Mouse (Mus musculus): ENCODE results near the gene Spag9. TPM values are rescaled to one million over a fixed set of nuclear protein-coding genes. Genes with fewer than 3 reads are reported as not detected.
"Not testable (repeated sequence)": the region's sequence is repeated elsewhere in the genome, so short reads cannot be mapped to it uniquely, and the experiment has no call there.

The Spag9 gene
- polyA plus RNA-seq, 1 experiment from 2014 or later = 71.1 TPM

DNA sequence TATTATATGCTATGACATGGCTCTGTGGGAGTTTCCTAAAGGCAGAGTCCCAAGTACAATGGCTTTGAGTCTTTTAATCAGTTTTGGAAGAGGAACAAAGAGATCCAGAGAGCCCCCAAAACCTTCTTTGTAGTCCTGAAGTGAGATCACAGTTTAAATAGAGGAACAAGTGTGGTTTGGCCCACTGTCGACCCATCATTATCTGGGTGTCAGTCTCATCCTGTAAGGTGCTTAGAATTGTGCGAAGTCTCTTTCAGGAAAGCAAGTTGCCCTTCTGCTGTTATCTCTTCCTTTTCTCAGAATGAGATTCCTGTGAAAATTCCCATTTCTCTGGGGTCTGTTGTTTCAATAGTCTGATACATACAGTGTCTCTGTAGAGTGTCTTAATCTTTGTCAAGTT is 74.6 kb downstream of the Spag9 start:
- Histone ChIP-seq H3K4me2 (no peak overlapping the region), H3K9me3 (replicated peaks) (no peaks in the 10 kb centered on the region), H3K27me3 (replicated peaks) (no peaks in the 10 kb centered on the region), H3K4me3 (replicated peaks) (no peak overlapping the region), H3K4me1 (no peaks in the 10 kb centered on the region), H3K9ac (replicated peaks) (no peak overlapping the region), H3K27ac (replicated peaks) (no peak overlapping the region), H3K36me3 (peaks cover 39% of the 10 kb centered on the region)
- WGBS = 71% methylated on average over 2 of the region's 2 CpGs
- ATAC-seq (ENCODE audit: low FRiP score) = no peak

DNA sequence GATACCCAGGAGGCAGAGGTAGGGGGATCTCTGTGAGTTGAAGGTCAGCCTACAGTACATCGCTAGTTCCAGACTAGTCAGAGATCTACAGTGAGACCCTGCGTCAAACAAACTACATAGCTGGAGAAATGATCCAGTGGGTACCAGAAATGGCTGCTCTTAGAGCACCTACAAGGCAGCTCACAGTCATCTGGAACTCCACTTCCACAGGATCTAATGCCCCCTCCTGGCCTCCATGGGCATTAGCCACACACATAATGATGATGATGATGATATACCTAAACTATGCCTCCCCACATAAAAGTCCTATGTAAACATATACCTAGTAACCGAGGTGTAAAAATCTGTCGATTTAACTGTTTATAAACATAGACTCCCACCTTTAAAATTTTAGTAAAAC is 77.4 kb downstream of the Spag9 start:
- H3K9ac ChIP-seq (replicated peaks) = no peak overlapping the region
- H3K4me2 ChIP-seq = no peak overlapping the region
- ATAC-seq (ENCODE audit: low FRiP score) = no peak
- H3K36me3 ChIP-seq = peaks cover 35% of the 10 kb centered on the region
- no peaks in the 10 kb centered on the region for H3K9me3 ChIP-seq (replicated peaks)
- H3K27me3 ChIP-seq (replicated peaks) = no peaks in the 10 kb centered on the region
- WGBS = 92% methylated on average over 4 of the region's 4 CpGs
- H3K4me3 ChIP-seq (replicated peaks) = no peak overlapping the region
- no peaks in the 10 kb centered on the region for H3K4me1 ChIP-seq
- H3K27ac ChIP-seq (replicated peaks) = no peak overlapping the region

DNA sequence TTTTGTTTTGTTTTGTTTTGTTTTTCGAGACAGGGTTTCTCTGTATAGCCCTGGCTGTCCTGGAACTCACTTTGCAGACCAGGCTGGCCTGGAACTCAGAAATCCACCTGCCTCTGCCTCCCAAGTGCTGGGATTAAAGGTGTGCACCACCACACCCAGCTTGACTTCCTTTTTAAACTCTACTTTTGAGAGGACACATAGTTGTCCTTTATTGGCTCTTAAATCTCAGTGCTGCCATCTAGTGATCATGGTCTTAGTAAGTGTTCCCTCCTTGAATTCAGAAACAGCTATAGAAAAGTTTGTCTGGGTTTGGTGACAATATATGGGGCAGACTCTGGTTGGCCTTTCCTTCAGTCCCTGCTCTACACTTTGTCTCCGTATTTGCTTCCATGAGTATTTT is 91.1 kb downstream of the Spag9 start:
- H3K36me3 ChIP-seq = peaks cover 73% of the 10 kb centered on the region
- not testable (repeated sequence) for H3K9me3 ChIP-seq (replicated peaks)
- 88% methylated on average over 2 of the region's 2 CpGs for WGBS

DNA sequence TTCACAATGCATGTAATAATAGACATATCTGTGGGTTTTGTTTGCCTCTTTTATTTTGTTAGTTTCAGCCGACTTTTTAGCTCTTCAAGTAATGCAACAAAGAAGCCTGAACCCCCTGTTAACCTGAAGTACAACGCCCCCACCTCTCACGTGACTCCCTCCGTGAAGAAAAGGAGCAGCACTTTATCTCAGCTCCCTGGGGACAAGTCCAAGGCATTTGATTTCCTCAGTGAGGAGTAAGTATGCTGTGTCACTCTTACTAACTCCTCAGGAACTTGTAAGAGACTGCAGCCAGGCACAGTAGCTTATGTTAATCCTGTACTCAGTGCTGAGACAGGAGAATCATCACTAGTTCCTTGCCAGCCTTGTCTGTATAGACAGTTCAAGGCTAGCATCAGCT is 94.6 kb downstream of the Spag9 start:
- no peaks in the 10 kb centered on the region for H3K27me3 ChIP-seq (replicated peaks)
- H3K9ac ChIP-seq (replicated peaks) = no peak overlapping the region
- WGBS = 87% methylated on average over 4 of the region's 4 CpGs
- ATAC-seq (ENCODE audit: low FRiP score) = no peak
- H3K9me3 ChIP-seq (replicated peaks) = no peaks in the 10 kb centered on the region
- no peak overlapping the region for H3K4me2 ChIP-seq
- no peak overlapping the region for H3K27ac ChIP-seq (replicated peaks)
- H3K4me1 ChIP-seq = no peaks in the 10 kb centered on the region
- no peak overlapping the region for H3K4me3 ChIP-seq (replicated peaks)
- H3K36me3 ChIP-seq = peaks cover 73% of the 10 kb centered on the region

More for the DNA sequence above, 91.1 kb downstream of the Spag9 start:
- H3K9ac ChIP-seq (replicated peaks); H3K4me2 ChIP-seq; H3K27me3 ChIP-seq (replicated peaks); H3K4me1 ChIP-seq; ATAC-seq (ENCODE audit: low FRiP score); H3K4me3 ChIP-seq (replicated peaks); H3K27ac ChIP-seq (replicated peaks): not testable (repeated sequence)

DNA sequence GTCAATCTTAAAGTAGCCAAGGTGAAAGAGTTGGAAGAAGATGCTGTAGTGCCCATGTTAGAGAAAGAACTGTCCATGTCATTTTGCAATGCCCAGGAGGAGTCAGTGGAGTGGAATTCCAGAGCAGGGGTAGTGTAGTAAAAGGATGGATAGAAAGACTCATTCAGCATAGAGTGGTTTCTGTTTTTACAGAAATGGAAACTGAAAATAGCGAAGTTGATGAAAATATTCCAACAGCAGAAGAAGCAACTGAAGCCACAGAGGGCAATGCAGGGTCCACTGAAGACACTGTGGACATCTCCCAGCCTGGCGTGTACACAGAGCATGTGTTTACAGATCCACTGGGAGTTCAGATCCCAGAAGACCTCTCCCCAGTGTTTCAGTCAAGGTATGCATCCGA is 101.6 kb downstream of the Spag9 start:
- H3K9ac ChIP-seq (replicated peaks) = no peak overlapping the region
- ATAC-seq (ENCODE audit: low FRiP score) = no peak
- H3K4me3 ChIP-seq (replicated peaks) = no peak overlapping the region
- no peak overlapping the region for H3K27ac ChIP-seq (replicated peaks)
- no peak overlapping the region for H3K4me2 ChIP-seq
- no peaks in the 10 kb centered on the region for H3K9me3 ChIP-seq (replicated peaks)
- H3K36me3 ChIP-seq = peaks cover 75% of the 10 kb centered on the region
- H3K4me1 ChIP-seq = no peaks in the 10 kb centered on the region
- WGBS = 96% methylated on average over 3 of the region's 3 CpGs
- H3K27me3 ChIP-seq (replicated peaks) = no peaks in the 10 kb centered on the region

DNA sequence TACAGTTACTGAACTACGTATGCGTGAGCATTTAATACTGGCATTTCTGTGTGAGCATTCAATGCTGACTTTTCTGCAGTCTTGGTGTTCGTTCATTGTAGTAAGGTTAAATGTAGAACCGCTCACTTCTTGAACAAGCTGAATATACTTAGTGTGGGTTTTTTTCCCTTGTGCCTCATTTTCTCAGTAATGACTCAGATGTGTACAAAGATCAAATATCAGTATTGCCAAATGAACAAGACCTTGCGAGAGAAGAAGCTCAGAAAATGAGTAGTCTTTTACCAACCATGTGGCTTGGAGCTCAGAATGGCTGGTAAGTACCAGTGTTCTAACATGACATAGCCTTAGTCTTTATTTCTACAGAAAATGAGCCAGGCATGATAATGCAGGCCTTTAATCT is 102.9 kb downstream of the Spag9 start:
- Histone ChIP-seq H3K9me3 (replicated peaks) (no peaks in the 10 kb centered on the region), H3K27me3 (replicated peaks) (no peaks in the 10 kb centered on the region), H3K4me3 (replicated peaks) (no peak overlapping the region), H3K36me3 (peaks cover 73% of the 10 kb centered on the region), H3K4me2 (no peak overlapping the region), H3K9ac (replicated peaks) (no peak overlapping the region), H3K4me1 (no peaks in the 10 kb centered on the region), H3K27ac (replicated peaks) (no peak overlapping the region)
- ATAC-seq (ENCODE audit: low FRiP score) = no peak
- 92% methylated on average over 5 of the region's 5 CpGs for WGBS

DNA sequence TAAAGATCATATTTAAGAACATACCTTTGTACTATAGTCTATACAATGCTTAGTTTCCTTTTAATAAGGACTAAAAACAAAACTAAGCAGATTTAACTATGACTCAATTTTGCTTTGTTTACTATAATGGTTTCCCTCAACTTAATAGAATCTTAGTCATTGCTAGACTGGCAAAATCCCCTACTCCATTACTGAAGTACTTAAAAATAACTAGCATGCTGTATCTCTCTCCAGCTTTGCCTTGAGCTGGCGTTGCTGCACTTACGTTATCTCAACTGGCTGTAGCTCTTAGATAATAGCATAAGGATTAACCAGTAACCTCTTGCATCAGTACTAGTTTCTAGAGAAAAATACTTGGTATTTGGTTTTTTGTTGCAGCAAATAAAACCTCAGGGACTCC is 117.9 kb downstream of the Spag9 start:
- Histone ChIP-seq H3K27ac (replicated peaks) (no peak overlapping the region), H3K36me3 (peaks cover 61% of the 10 kb centered on the region), H3K9ac (replicated peaks) (no peak overlapping the region), H3K4me1 (no peaks in the 10 kb centered on the region), H3K27me3 (replicated peaks) (no peaks in the 10 kb centered on the region), H3K4me3 (replicated peaks) (no peak overlapping the region), H3K4me2 (no peak overlapping the region), H3K9me3 (replicated peaks) (no peaks in the 10 kb centered on the region)
- no peak for ATAC-seq (ENCODE audit: low FRiP score)
- WGBS = 85% methylated on average over 2 of the region's 2 CpGs

DNA sequence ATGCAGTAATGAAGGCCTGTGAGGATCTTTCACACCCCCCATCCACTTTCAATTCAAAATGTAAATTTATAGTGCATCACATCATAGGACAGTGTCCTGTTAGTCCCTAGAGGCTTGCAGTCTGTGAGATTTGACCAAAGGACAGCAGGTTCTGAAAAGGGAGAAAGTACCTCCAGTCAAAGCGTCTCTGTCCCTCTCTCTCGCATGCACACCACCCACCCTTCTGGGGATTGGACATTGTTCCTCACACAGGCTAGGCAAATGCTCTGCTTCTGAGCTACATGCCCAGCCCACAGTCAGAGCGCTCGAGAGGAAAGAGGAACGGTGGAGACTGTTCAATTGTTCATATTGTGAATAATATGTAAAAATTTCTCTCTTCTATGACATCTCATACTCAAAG is 119.5 kb downstream of the Spag9 start:
- Histone ChIP-seq H3K27me3 (replicated peaks) (no peaks in the 10 kb centered on the region), H3K4me2 (no peak overlapping the region), H3K27ac (replicated peaks) (no peak overlapping the region), H3K36me3 (peaks cover 61% of the 10 kb centered on the region), H3K9me3 (replicated peaks) (no peaks in the 10 kb centered on the region), H3K4me1 (no peaks in the 10 kb centered on the region), H3K4me3 (replicated peaks) (no peak overlapping the region), H3K9ac (replicated peaks) (no peak overlapping the region)
- 96% methylated on average over 5 of the region's 5 CpGs for WGBS
- no peak for ATAC-seq (ENCODE audit: low FRiP score)

DNA sequence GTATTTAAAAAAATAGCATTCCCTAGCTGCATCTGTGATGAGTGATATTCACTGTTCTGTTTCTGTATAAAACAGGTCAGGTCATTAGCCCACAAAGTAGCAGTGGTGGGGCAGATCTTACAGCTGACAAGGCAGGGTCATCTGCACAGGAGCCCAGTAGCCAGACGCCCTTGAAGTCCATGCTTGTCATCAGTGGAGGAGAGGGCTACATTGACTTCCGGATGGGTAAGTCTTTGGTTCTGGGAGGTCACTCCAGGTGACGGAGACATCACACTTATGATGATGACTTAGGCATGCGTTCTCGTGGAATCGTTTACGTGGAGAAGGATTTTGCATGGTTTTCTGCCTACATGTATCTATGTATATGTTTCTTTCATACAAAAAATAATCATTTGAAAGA is 120.8 kb downstream of the Spag9 start:
- 96% methylated on average over 7 of the region's 7 CpGs for WGBS
- Histone ChIP-seq H3K27me3 (replicated peaks) (no peaks in the 10 kb centered on the region), H3K27ac (replicated peaks) (no peak overlapping the region), H3K4me3 (replicated peaks) (no peak overlapping the region), H3K9ac (replicated peaks) (no peak overlapping the region), H3K36me3 (peaks cover 70% of the 10 kb centered on the region), H3K4me2 (no peak overlapping the region), H3K4me1 (no peaks in the 10 kb centered on the region), H3K9me3 (replicated peaks) (no peaks in the 10 kb centered on the region)
- no peak for ATAC-seq (ENCODE audit: low FRiP score)

DNA sequence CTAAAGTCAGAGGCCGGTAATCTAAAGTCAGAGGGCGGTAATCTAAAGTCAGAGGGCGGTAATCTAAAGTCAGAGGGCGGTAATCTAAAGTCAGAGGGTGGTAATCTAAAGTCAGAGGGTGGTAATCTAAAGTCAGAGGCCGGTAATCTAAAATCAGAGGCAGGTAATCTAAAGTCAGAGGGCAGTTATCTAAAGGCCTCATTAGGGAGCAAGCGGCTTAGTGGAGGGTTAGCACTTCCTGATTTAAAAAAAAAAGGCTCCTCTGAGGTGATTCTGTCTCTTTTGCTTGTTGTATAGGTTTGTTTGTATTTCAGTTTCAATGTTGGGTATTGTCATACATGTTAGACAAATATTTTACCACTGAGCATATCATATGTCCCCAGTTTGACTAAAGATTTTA is 121.9 kb downstream of the Spag9 start:
- no peaks in the 10 kb centered on the region for H3K9me3 ChIP-seq (replicated peaks)
- H3K36me3 ChIP-seq = peaks cover 77% of the 10 kb centered on the region
- H3K9ac ChIP-seq (replicated peaks) = no peak overlapping the region
- ATAC-seq (ENCODE audit: low FRiP score) = no peak
- WGBS = 96% methylated on average over 6 of the region's 6 CpGs
- no peak overlapping the region for H3K4me3 ChIP-seq (replicated peaks)
- H3K27ac ChIP-seq (replicated peaks) = no peak overlapping the region
- no peaks in the 10 kb centered on the region for H3K27me3 ChIP-seq (replicated peaks)
- no peaks in the 10 kb centered on the region for H3K4me1 ChIP-seq
- H3K4me2 ChIP-seq = no peak overlapping the region

DNA sequence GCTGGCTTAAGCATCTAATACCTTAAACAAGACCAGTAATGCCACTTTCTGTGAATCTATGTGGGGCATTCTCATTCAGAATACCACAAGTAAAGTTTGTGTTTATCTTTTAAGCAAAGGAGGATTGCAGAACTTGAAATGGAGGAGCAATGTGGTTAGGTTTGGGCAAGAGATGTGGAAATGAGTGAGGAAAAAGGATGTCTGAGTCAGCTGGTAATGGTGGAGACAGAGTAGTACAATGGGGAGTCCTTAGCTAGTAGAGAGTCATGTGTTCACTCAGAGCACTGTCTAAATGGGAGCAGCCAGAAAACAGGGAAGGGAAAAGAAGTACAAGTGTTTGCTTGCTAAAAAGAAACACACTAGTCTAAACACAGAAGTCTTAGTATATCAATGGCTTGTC is 122.7 kb downstream of the Spag9 start:
- H3K27ac ChIP-seq (replicated peaks) = no peak overlapping the region
- H3K9me3 ChIP-seq (replicated peaks) = no peaks in the 10 kb centered on the region
- ATAC-seq (ENCODE audit: low FRiP score) = no peak
- H3K4me2 ChIP-seq = no peak overlapping the region
- no peak overlapping the region for H3K9ac ChIP-seq (replicated peaks)
- H3K4me1 ChIP-seq = no peaks in the 10 kb centered on the region
- no peaks in the 10 kb centered on the region for H3K27me3 ChIP-seq (replicated peaks)
- no peak overlapping the region for H3K4me3 ChIP-seq (replicated peaks)
- H3K36me3 ChIP-seq = peaks cover 72% of the 10 kb centered on the region

DNA sequence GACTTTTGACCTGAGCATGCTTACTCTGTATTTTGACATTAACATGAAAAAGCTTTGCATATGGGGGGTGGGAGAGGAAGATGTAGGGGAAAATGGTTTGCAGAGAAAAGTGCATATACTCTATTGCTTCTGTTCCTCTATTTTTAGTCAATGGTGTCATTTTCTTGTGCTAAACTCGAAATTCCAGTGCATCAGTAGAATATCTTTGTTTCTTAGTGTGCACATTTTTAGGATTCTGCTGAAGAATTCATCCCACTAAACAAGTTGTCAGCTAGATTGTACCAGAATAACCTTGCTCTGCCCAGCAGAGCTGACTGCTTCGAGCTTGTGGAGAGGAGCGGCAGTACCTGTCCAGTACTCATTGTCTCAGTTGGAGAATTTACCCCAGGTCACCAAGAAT is 124.8 kb downstream of the Spag9 start:
- Histone ChIP-seq H3K9me3 (replicated peaks) (no peaks in the 10 kb centered on the region), H3K4me1 (no peaks in the 10 kb centered on the region), H3K27me3 (replicated peaks) (no peaks in the 10 kb centered on the region), H3K27ac (replicated peaks) (no peak overlapping the region), H3K36me3 (peaks cover 68% of the 10 kb centered on the region), H3K4me3 (replicated peaks) (no peak overlapping the region), H3K4me2 (no peak overlapping the region), H3K9ac (replicated peaks) (no peak overlapping the region)
- WGBS = 93% methylated on average over 3 of the region's 3 CpGs
- no peak for ATAC-seq (ENCODE audit: low FRiP score)

DNA sequence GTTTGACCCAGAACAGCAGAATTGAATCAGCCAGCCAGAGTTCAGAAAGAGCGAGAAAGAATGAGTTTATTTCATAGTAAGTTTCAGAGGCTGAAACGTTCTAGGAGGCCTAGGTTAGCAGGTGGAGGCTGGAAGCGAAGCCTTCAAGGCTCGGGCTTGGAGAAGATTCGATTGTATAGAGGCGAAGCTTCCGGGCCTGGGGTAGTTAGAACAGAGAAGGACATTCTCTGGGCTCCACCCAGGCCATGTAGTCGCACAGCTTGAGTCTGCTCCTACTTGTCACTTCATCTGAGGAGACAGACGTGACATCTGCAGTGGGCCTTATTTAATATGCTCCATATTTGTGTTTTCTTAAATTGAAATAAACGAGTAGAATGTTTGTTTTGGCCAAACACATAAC is 125.6 kb downstream of the Spag9 start:
- Histone ChIP-seq H3K4me3 (replicated peaks) (no peak overlapping the region), H3K27me3 (replicated peaks) (no peaks in the 10 kb centered on the region), H3K27ac (replicated peaks) (no peak overlapping the region), H3K36me3 (peaks cover 63% of the 10 kb centered on the region), H3K4me1 (no peaks in the 10 kb centered on the region), H3K9ac (replicated peaks) (no peak overlapping the region), H3K9me3 (replicated peaks) (no peaks in the 10 kb centered on the region), H3K4me2 (no peak overlapping the region)
- WGBS = 94% methylated on average over 10 of the region's 10 CpGs
- ATAC-seq (ENCODE audit: low FRiP score) = no peak

Data from neural tube, embryonic 15.5 days (tissue).